Mouse (Mus musculus) heart, postnatal 4 days (tissue): ENCODE measurements around the gene Tmem79. TPM values are rescaled to one million over a fixed set of nuclear protein-coding genes. Genes with fewer than 3 reads are reported as not detected.
"Not testable (repeated sequence)": the region's sequence is repeated elsewhere in the genome, so short reads cannot be mapped to it uniquely, and the experiment has no call there.

Source experiments
- DNase-seq: peaks from one replicate; pipeline ENCODE4 v3.0.0; 2021
- total RNA-seq, 2 experiments: library from RNA; stranded (reverse); gene quantifications; 2 replicates each; pipeline ENCODE4 v1.2.3; 2021

Tmem79 gene
- total RNA-seq, 2 experiments from 2014 or later, result 1.4 to 1.6 TPM

GRCm38 (mm10) chr3:88352907-88353306, 17.0 kb upstream of the Tmem79 start:
- no peak for DNase-seq

- DNase-seq, result no peak
Observed at GRCm38 (mm10) chr3:88350732-88351131, 14.8 kb upstream of the Tmem79 start.

- DNase-seq, result no peak
Observed at GRCm38 (mm10) chr3:88339006-88339405, 3.1 kb upstream of the Tmem79 start.

- DNase-seq, result no peak
Observed at GRCm38 (mm10) chr3:88338316-88338715, 2.4 kb upstream of the Tmem79 start.

GRCm38 (mm10) chr3:88337367-88338020, 1.5 kb upstream of the Tmem79 start:
- no peak for DNase-seq

GRCm38 (mm10) chr3:88335436-88336053, 403 bp downstream of the Tmem79 start:
- DNase-seq, result no peak

GRCm38 (mm10) chr3:88334902-88335435, 979 bp downstream of the Tmem79 start:
- DNase-seq, result no peak

GRCm38 (mm10) chr3:88334029-88334658, 1.8 kb downstream of the Tmem79 start:
- DNase-seq, result no peak

- DNase-seq, result peak; percentile 58
Observed at GRCm38 (mm10) chr3:88331282-88331681, 4.7 kb downstream of the Tmem79 start.

- no peak for DNase-seq
Observed at GRCm38 (mm10) chr3:88328956-88329355, 7.0 kb downstream of the Tmem79 start.

GRCm38 (mm10) chr3:88324951-88325405, 11.0 kb downstream of the Tmem79 start, which contains the start of gene Glmp:
Glmp (plus strand) TSS chr3:88325023.
- peak; percentile 61 for DNase-seq

GRCm38 (mm10) chr3:88299172-88299571, 36.8 kb downstream of the Tmem79 start:
- DNase-seq, result no peak

- DNase-seq, result no peak
Observed at GRCm38 (mm10) chr3:88297321-88297851, 38.6 kb downstream of the Tmem79 start.

GRCm38 (mm10) chr3:88296561-88297318, 39.2 kb downstream of the Tmem79 start, which contains the start of the genes Tsacc and Cct3:
Tsacc (minus strand) TSS chr3:88296999.
Cct3 (plus strand) TSS chr3:88297116.
- DNase-seq, result peak; percentile 96

- DNase-seq, result no peak
Observed at GRCm38 (mm10) chr3:88296110-88296560, 39.8 kb downstream of the Tmem79 start.

- not testable (repeated sequence) for DNase-seq
Observed at GRCm38 (mm10) chr3:88295272-88295671, 40.7 kb downstream of the Tmem79 start.

- DNase-seq, result peak; percentile 14
Observed at GRCm38 (mm10) chr3:88291970-88292369, 44.0 kb downstream of the Tmem79 start.

- DNase-seq, result not testable (repeated sequence)
Observed at GRCm38 (mm10) chr3:88288133-88288713, 47.7 kb downstream of the Tmem79 start.

- DNase-seq, result no peak
Observed at GRCm38 (mm10) chr3:88287110-88287509, 48.8 kb downstream of the Tmem79 start, which contains the start of gene Gm38392. Gm38392 (minus strand) TSS chr3:88287210.

GRCm38 (mm10) chr3:88285565-88285895, 50.4 kb downstream of the Tmem79 start:
- not testable (repeated sequence) for DNase-seq

- DNase-seq, result not testable (repeated sequence)
Observed at GRCm38 (mm10) chr3:88284815-88285564, 51.0 kb downstream of the Tmem79 start.
